Mouse (Mus musculus): ENCODE results near the gene Scamp4.
"Not testable (repeated sequence)": the region's sequence is repeated elsewhere in the genome, so short reads cannot be mapped to it uniquely, and the experiment has no call there.

- TF ChIP-seq CTCF (conservative IDR thresholded peaks at IDR 0.05; ENCODE audit: low read length); POU5F1 (IDR thresholded peaks at IDR 0.05; ENCODE audit: borderline replicate concordance, low read length); NANOG (IDR thresholded peaks at IDR 0.05; ENCODE audit: borderline replicate concordance, low read length): not testable (repeated sequence)
These were observed 3.0 kb downstream of the Scamp4 start, which contains the start of gene Gm49322 for GRCm38 (mm10) chr10:80605721-80606120.

All from E14TG2a.4 (cell line).